Mouse (Mus musculus): ENCODE data around the gene Phactr4. TPM values are rescaled to one million over a fixed set of nuclear protein-coding genes. Genes with fewer than 3 reads are reported as not detected.

The Phactr4 gene
- polyA plus RNA-seq, 1 experiment from 2014 or later, result 32.9 TPM

- Histone ChIP-seq H3K9ac (ENCODE audit: low read length) (no peak overlapping the region), H3K27ac (replicated peaks; ENCODE audit: low read depth, low read length) (no peak overlapping the region), H3K27me3 (ENCODE audit: control insufficient read depth, insufficient read depth, low read length) (no peaks in the 10 kb centered on the region), H3K36me3 (ENCODE audit: control insufficient read depth, insufficient read depth, low read length) (peaks cover 2% of the 10 kb centered on the region; the same call in 1 of the 2 replicates), H3K9me3 (ENCODE audit: control insufficient read depth, low read length) (no peaks in the 10 kb centered on the region), H3K4me1 (ENCODE audit: control insufficient read depth, insufficient read depth, low read length) (no peaks in the 10 kb centered on the region), H3K4me2 (ENCODE audit: low read depth, severe bottlenecking) (no peak overlapping the region), H3K4me3 (ENCODE audit: low read depth, low read length) (no peak overlapping the region)
- 87% methylated on average over 4 of the region's 4 CpGs for WGBS
- DNase-seq (ENCODE audit: low spot score), result no peak
- no peak for ATAC-seq (ENCODE audit: insufficient number of reproducible peaks, low FRiP score, low TSS enrichment, low read depth)
Observed at GRCm38 (mm10) chr4:132389302-132389701, 33.0 kb downstream of the Phactr4 start.

DNA sequence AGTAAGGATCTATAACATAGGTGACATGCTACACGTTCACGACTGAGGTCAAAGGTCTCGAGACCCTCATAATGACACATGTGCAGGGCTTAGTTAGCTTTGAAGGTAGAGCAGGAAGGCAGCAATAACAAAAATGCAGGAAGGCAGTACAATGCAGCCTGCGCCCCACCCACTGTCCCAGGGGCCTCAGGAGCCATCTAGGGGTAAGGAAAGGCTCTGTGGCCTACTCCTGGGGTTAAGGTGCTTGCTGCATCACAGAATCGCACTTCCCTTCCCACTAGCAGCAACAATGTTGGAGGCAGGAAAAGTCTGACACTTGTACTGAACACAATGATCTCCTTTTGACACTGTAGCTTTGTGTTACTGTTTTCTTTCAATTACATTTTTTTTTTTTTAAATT, 34.7 kb downstream of the Phactr4 start:
- WGBS, result 79% methylated on average over 5 of the region's 5 CpGs
- H3K4me2 ChIP-seq (ENCODE audit: low read depth, severe bottlenecking), result no peak overlapping the region
- H3K9me3 ChIP-seq (ENCODE audit: control insufficient read depth, low read length), result no peaks in the 10 kb centered on the region
- H3K27ac ChIP-seq (replicated peaks; ENCODE audit: low read depth, low read length), result no peak overlapping the region
- no peak for DNase-seq (ENCODE audit: low spot score)
- H3K9ac ChIP-seq (ENCODE audit: low read length), result no peak overlapping the region
- ATAC-seq (ENCODE audit: insufficient number of reproducible peaks, low FRiP score, low TSS enrichment, low read depth), result no peak
- H3K4me1 ChIP-seq (ENCODE audit: control insufficient read depth, insufficient read depth, low read length), result no peaks in the 10 kb centered on the region
- no peak overlapping the region for H3K4me3 ChIP-seq (ENCODE audit: low read depth, low read length)
- no peaks in the 10 kb centered on the region for H3K27me3 ChIP-seq (ENCODE audit: control insufficient read depth, insufficient read depth, low read length)
- H3K36me3 ChIP-seq (ENCODE audit: control insufficient read depth, insufficient read depth, low read length), result peaks cover 6% of the 10 kb centered on the region; the same call in 1 of the 2 replicates

DNA sequence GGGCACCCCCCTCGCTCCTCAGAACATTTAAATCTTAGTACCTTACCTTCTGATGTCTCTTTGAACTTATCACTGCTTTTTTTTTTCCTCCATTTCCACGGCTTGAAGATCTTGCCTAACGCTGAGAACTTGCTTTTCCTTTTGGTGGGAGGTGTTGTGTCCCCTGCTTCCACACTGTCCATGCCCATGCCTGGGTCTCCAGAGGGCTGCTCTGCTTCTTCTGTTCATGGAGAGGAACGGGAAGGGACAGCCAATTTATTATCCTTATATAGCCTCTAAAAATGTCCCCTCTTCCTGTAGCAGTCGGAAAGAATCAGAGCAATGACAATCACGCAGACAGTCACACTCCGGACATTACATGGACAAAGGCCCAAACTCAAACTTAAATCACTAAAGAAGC, 35.4 kb downstream of the Phactr4 start:
- DNase-seq (ENCODE audit: low spot score) (no peak), ATAC-seq (ENCODE audit: insufficient number of reproducible peaks, low FRiP score, low TSS enrichment, low read depth) (no peak)
- H3K4me2 ChIP-seq (ENCODE audit: low read depth, severe bottlenecking), result no peak overlapping the region
- peaks cover 6% of the 10 kb centered on the region; the same call in 1 of the 2 replicates for H3K36me3 ChIP-seq (ENCODE audit: control insufficient read depth, insufficient read depth, low read length)
- WGBS, result 90% methylated on average over 7 of the region's 7 CpGs
- H3K27ac ChIP-seq (replicated peaks; ENCODE audit: low read depth, low read length), result no peak overlapping the region
- no peaks in the 10 kb centered on the region for H3K4me1 ChIP-seq (ENCODE audit: control insufficient read depth, insufficient read depth, low read length)
- no peaks in the 10 kb centered on the region for H3K9me3 ChIP-seq (ENCODE audit: control insufficient read depth, low read length)
- H3K27me3 ChIP-seq (ENCODE audit: control insufficient read depth, insufficient read depth, low read length), result no peaks in the 10 kb centered on the region
- H3K9ac ChIP-seq (ENCODE audit: low read length), result no peak overlapping the region
- no peak overlapping the region for H3K4me3 ChIP-seq (ENCODE audit: low read depth, low read length)

GRCm38 (mm10) chr4:132385771-132386410, 36.4 kb downstream of the Phactr4 start:
- DNase-seq (ENCODE audit: low spot score), result no peak
- H3K36me3 ChIP-seq (ENCODE audit: control insufficient read depth, insufficient read depth, low read length), result peaks cover 6% of the 10 kb centered on the region; the same call in 1 of the 2 replicates
- no peak overlapping the region for H3K9ac ChIP-seq (ENCODE audit: low read length)

GRCm38 (mm10) chr4:132383455-132383854, 38.8 kb downstream of the Phactr4 start:
- peaks cover 6% of the 10 kb centered on the region; the same call in 1 of the 2 replicates for H3K36me3 ChIP-seq (ENCODE audit: control insufficient read depth, insufficient read depth, low read length)
- 91% methylated on average over 3 of the region's 3 CpGs for WGBS
- no peak overlapping the region for H3K4me2 ChIP-seq (ENCODE audit: low read depth, severe bottlenecking)

More at GRCm38 (mm10) chr4:132385771-132386410, 36.4 kb downstream of the Phactr4 start:
- H3K27ac ChIP-seq (replicated peaks; ENCODE audit: low read depth, low read length), result no peak overlapping the region
- no peaks in the 10 kb centered on the region for H3K9me3 ChIP-seq (ENCODE audit: control insufficient read depth, low read length)
- H3K4me3 ChIP-seq (ENCODE audit: low read depth, low read length), result no peak overlapping the region
- H3K27me3 ChIP-seq (ENCODE audit: control insufficient read depth, insufficient read depth, low read length), result no peaks in the 10 kb centered on the region
- no peaks in the 10 kb centered on the region for H3K4me1 ChIP-seq (ENCODE audit: control insufficient read depth, insufficient read depth, low read length)
- H3K4me2 ChIP-seq (ENCODE audit: low read depth, severe bottlenecking), result no peak overlapping the region
- no peak for ATAC-seq (ENCODE audit: insufficient number of reproducible peaks, low FRiP score, low TSS enrichment, low read depth)
- 84% methylated on average over 8 of the region's 8 CpGs for WGBS

GRCm38 (mm10) chr4:132382296-132382695, 40.0 kb downstream of the Phactr4 start:
- no peaks in the 10 kb centered on the region for H3K27me3 ChIP-seq (ENCODE audit: control insufficient read depth, insufficient read depth, low read length)
- H3K36me3 ChIP-seq (ENCODE audit: control insufficient read depth, insufficient read depth, low read length), result peaks cover 10% of the 10 kb centered on the region; the same call in 1 of the 2 replicates
- H3K4me1 ChIP-seq (ENCODE audit: control insufficient read depth, insufficient read depth, low read length), result no peaks in the 10 kb centered on the region
- DNase-seq (ENCODE audit: low spot score), result no peak
- no peak overlapping the region for H3K4me2 ChIP-seq (ENCODE audit: low read depth, severe bottlenecking)
- no peak for ATAC-seq (ENCODE audit: insufficient number of reproducible peaks, low FRiP score, low TSS enrichment, low read depth)
- no peak overlapping the region for H3K27ac ChIP-seq (replicated peaks; ENCODE audit: low read depth, low read length)
- no peaks in the 10 kb centered on the region for H3K9me3 ChIP-seq (ENCODE audit: control insufficient read depth, low read length)
- no peak overlapping the region for H3K4me3 ChIP-seq (ENCODE audit: low read depth, low read length)
- 82% methylated on average over 4 of the region's 4 CpGs for WGBS
- no peak overlapping the region for H3K9ac ChIP-seq (ENCODE audit: low read length)

More at GRCm38 (mm10) chr4:132383455-132383854, 38.8 kb downstream of the Phactr4 start:
- H3K9me3 ChIP-seq (ENCODE audit: control insufficient read depth, low read length), result no peaks in the 10 kb centered on the region
- H3K27ac ChIP-seq (replicated peaks; ENCODE audit: low read depth, low read length), result no peak overlapping the region
- no peak overlapping the region for H3K4me3 ChIP-seq (ENCODE audit: low read depth, low read length)
- H3K9ac ChIP-seq (ENCODE audit: low read length), result no peak overlapping the region
- no peaks in the 10 kb centered on the region for H3K27me3 ChIP-seq (ENCODE audit: control insufficient read depth, insufficient read depth, low read length)
- DNase-seq (ENCODE audit: low spot score), result no peak
- no peak for ATAC-seq (ENCODE audit: insufficient number of reproducible peaks, low FRiP score, low TSS enrichment, low read depth)
- H3K4me1 ChIP-seq (ENCODE audit: control insufficient read depth, insufficient read depth, low read length), result no peaks in the 10 kb centered on the region

DNA sequence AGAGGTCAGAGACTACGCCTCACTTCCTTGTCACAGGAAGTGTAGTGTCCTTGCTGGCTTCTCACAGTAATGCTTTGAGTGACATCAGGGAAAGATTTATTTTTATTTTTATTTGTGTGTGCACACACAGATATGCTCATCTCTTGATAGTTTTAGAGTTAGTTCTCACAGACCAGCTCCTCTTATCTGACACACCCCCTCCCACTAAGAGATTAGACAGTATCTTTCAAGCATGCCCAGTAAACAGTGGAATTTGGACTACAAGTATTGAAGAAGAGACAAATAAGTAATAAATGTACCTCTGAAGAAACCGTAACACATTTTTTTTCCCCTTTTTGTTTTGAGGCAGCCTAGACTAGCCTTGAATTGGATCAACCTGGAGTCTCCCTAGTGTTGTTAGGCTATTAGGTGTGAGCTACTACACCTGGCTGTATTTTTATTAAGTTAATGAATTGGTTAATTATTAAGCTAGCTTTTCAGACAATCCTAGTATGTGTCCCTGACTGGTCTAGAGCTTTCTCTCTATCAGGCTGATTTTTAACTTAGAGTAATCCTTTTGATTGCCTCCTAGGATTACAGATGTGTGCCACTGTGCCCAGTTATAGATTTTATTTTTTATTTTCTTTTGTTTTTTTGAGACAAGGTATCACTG, 41.2 kb downstream of the Phactr4 start:
- Histone ChIP-seq H3K4me1 (ENCODE audit: control insufficient read depth, insufficient read depth, low read length) (no peaks in the 10 kb centered on the region), H3K36me3 (ENCODE audit: control insufficient read depth, insufficient read depth, low read length) (peaks cover 12% of the 10 kb centered on the region; the same call in 1 of the 2 replicates), H3K4me3 (ENCODE audit: low read depth, low read length) (no peak overlapping the region), H3K27me3 (ENCODE audit: control insufficient read depth, insufficient read depth, low read length) (no peaks in the 10 kb centered on the region), H3K4me2 (ENCODE audit: low read depth, severe bottlenecking) (no peak overlapping the region), H3K9me3 (ENCODE audit: control insufficient read depth, low read length) (no peaks in the 10 kb centered on the region), H3K9ac (ENCODE audit: low read length) (no peak overlapping the region), H3K27ac (replicated peaks; ENCODE audit: low read depth, low read length) (no peak overlapping the region)
- ATAC-seq (ENCODE audit: insufficient number of reproducible peaks, low FRiP score, low TSS enrichment, low read depth), result no peak
- WGBS, result 93% methylated on average over 2 of the region's 2 CpGs
- DNase-seq (ENCODE audit: low spot score), result no peak

- 96% methylated on average over 1 of the region's 1 CpGs for WGBS
- peaks cover 21% of the 10 kb centered on the region for H3K36me3 ChIP-seq (ENCODE audit: control insufficient read depth, insufficient read depth, low read length)
- DNase-seq (ENCODE audit: low spot score), result no peak
Observed at GRCm38 (mm10) chr4:132373820-132374219, 48.5 kb downstream of the Phactr4 start.

More at GRCm38 (mm10) chr4:132373820-132374219, 48.5 kb downstream of the Phactr4 start:
- no peak overlapping the region for H3K4me2 ChIP-seq (ENCODE audit: low read depth, severe bottlenecking)
- no peaks in the 10 kb centered on the region for H3K4me1 ChIP-seq (ENCODE audit: control insufficient read depth, insufficient read depth, low read length)
- H3K27ac ChIP-seq (replicated peaks; ENCODE audit: low read depth, low read length), result no peak overlapping the region
- no peaks in the 10 kb centered on the region for H3K9me3 ChIP-seq (ENCODE audit: control insufficient read depth, low read length)
- no peak overlapping the region for H3K9ac ChIP-seq (ENCODE audit: low read length)
- ATAC-seq (ENCODE audit: insufficient number of reproducible peaks, low FRiP score, low TSS enrichment, low read depth), result no peak
- H3K4me3 ChIP-seq (ENCODE audit: low read depth, low read length), result no peak overlapping the region
- H3K27me3 ChIP-seq (ENCODE audit: control insufficient read depth, insufficient read depth, low read length), result no peaks in the 10 kb centered on the region

Data from limb, embryonic 11.5 days (tissue).